Mouse (Mus musculus): ENCODE data around the gene Smyd3.

The Smyd3 gene

GRCm38 (mm10) chr1:179055760-179056159 lies 462.1 kb downstream of the Smyd3 start:
- DNase-seq = no peak

- no peak for DNase-seq
These were observed 463.3 kb downstream of the Smyd3 start for GRCm38 (mm10) chr1:179054385-179055116.

GRCm38 (mm10) chr1:179052545-179053180 lies 465.2 kb downstream of the Smyd3 start:
- no peak for DNase-seq

- no peak for DNase-seq
These were observed 469.8 kb downstream of the Smyd3 start for GRCm38 (mm10) chr1:179047931-179048596.

GRCm38 (mm10) chr1:179045856-179046714 lies 471.8 kb downstream of the Smyd3 start:
- DNase-seq = no peak

GRCm38 (mm10) chr1:179044165-179044564 lies 473.7 kb downstream of the Smyd3 start:
- no peak for DNase-seq

GRCm38 (mm10) chr1:179043644-179044043 lies 474.2 kb downstream of the Smyd3 start:
- no peak for DNase-seq

GRCm38 (mm10) chr1:179041905-179042337 lies 475.9 kb downstream of the Smyd3 start:
- no peak for DNase-seq

- no peak for DNase-seq
These were observed 476.5 kb downstream of the Smyd3 start for GRCm38 (mm10) chr1:179041231-179041904.

- no peak for DNase-seq
These were observed 479.0 kb downstream of the Smyd3 start for GRCm38 (mm10) chr1:179038801-179039200.

- no peak for DNase-seq
These were observed 484.9 kb downstream of the Smyd3 start for GRCm38 (mm10) chr1:179032947-179033346.

GRCm38 (mm10) chr1:179031581-179031980 lies 486.3 kb downstream of the Smyd3 start:
- no peak for DNase-seq

GRCm38 (mm10) chr1:179026614-179027013 lies 491.2 kb downstream of the Smyd3 start:
- no peak for DNase-seq

- no peak for DNase-seq
These were observed 492.7 kb downstream of the Smyd3 start for GRCm38 (mm10) chr1:179025169-179025568.

GRCm38 (mm10) chr1:179023486-179023885 lies 494.4 kb downstream of the Smyd3 start:
- DNase-seq = no peak

GRCm38 (mm10) chr1:179017428-179017827 lies 500.4 kb downstream of the Smyd3 start:
- DNase-seq = no peak

GRCm38 (mm10) chr1:179013021-179013420 lies 504.8 kb downstream of the Smyd3 start:
- DNase-seq = no peak

GRCm38 (mm10) chr1:179012273-179012672 lies 505.6 kb downstream of the Smyd3 start:
- DNase-seq = no peak

- DNase-seq = no peak
These were observed 507.1 kb downstream of the Smyd3 start for GRCm38 (mm10) chr1:179010756-179011155.

- DNase-seq = no peak
These were observed 507.9 kb downstream of the Smyd3 start for GRCm38 (mm10) chr1:179009911-179010310.

- DNase-seq = no peak
These were observed 513.5 kb downstream of the Smyd3 start for GRCm38 (mm10) chr1:179004133-179004866.

Measured in thymus, postnatal 4 days (tissue).